Mouse (Mus musculus) spleen, embryonic (tissue): Measurements from ENCODE around the gene Aim2.
"Not testable (repeated sequence)": the region's sequence is repeated elsewhere in the genome, so short reads cannot be mapped to it uniquely, and the experiment has no call there.

ENCODE experiments used
- CTCF ChIA-PET: fragments of 350-600 bp; sonication (Branson Sonifier 250); formaldehyde crosslinking; loops from one replicate; lab custom pipeline; 2022; lab: Charles Lee

The Aim2 gene

DNA sequence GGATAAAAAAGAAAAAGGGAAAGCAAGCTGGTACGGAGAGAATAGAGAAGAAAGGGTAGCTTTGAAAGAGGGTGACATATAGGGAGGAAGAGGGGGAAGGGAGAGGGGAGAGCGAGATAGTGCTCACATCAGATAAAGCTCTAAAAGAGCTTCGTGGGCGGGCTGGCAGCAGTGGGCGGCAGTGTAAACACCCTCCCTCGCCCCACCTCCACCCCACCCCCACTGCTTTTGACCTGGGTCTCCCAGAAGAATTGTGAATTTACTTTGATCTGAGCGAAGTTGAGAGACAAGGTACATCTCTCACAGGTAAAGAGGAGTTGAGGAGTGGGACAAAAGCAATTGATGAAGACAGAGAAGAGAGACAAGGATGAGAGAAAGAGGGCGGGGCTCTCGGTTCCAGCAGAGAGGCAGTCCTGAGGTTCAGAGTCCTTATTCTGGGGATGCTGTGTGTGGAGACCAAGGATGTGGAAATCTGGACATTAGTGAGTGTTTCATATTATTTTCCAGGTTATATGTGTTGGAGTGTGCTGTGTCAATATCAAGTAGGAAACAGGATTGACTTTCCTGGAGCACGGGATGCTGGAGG, at the start of gene Aim2:
Gene Aim2 (plus strand): TSS at position 508 of the 586 bp plus-strand sequence.
- CTCF ChIA-PET = no interaction called here

DNA sequence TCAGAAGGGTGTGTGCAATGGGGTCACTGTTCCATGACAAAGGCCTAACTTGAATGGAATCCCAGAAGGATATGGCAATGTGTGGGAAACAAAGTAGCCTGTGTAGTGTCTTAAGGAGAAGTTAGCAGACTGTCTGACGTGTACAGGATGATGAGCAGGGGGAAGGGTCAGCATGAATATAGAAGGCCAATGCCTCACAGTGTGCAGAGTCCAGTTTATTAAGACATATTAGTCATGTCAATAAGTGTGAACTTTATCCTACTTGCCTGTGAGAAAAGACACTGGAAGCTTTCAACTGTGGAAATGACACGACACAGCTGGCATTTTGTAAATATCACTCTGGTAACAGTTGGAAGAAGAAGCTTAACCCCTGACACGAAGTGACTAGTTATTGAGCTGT, 47.9 kb upstream of the Aim2 start:
- CTCF ChIA-PET = not testable (repeated sequence)

GRCm38 (mm10) chr1:173313535-173314050, 37.1 kb upstream of the Aim2 start:
- CTCF ChIA-PET = not testable (repeated sequence)

DNA sequence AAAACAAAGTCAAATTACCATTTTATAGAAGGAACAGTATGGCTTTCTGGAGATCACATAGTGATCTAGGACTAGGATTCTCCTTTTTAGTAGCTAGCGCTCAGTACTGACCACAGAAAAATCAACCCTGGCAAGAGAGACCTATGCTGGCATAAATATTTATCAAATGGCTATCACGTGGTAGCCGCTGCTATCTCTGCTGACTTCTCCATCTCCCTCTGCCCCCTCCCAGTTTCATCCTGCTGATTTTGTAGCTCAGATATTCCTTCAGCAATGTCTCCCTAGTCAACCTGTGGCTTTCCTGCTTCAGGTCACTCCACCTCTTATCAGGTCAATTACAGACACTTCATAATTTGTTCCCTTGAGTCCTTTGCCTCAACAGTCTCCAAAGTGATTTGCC, 35.0 kb upstream of the Aim2 start:
- CTCF ChIA-PET = no interaction called here

- CTCF ChIA-PET = no interaction called here
Observed at GRCm38 (mm10) chr1:173317925-173318477, 32.7 kb upstream of the Aim2 start.

- CTCF ChIA-PET = interaction anchor here (0.7 kb wide), 1 partner anchor 13 kb away, joined by 8 read pairs; no protein-coding TSS in a partner anchor
Observed at GRCm38 (mm10) chr1:173321593-173322248, 29.0 kb upstream of the Aim2 start.

GRCm38 (mm10) chr1:173322249-173322627, 28.4 kb upstream of the Aim2 start:
- CTCF ChIA-PET = no interaction called here

DNA sequence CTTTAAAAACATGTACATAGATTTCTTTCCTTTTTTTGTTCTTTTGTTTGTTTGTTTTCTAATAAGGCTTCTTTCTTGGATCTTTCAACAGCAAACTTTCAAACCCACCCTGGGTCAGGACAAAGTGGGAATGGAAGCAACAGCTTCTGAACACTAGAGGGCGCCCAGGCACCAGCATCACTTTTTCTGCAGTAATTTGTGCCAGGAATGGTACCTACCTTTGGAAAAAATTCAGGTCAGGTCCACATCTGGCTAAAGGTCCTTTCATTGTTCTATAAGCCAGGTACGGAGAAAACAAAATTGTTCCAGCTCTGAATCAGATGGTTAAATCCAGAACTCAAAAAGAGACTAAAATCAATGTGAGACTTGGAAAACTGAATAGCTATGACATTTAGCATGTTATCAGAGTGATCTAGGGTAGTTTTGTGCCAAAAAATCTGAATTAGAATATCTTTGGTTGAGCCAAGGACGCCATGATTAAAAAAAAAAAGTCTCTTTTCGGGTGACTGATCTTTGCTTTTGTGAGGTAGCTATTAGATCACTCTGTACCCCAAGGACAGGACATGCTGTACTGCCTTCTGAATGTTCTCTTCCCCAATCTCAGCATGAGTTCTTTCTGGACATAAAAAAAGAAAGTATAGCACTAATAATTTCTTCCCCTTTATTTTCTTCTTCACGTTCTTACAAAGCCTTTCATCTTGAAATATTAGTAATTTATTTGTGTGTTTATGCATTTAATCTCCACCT, 26.7 kb upstream of the Aim2 start:
- CTCF ChIA-PET = no interaction called here

GRCm38 (mm10) chr1:173324961-173325360, 25.7 kb upstream of the Aim2 start:
- CTCF ChIA-PET = no interaction called here

GRCm38 (mm10) chr1:173325395-173325794, 25.3 kb upstream of the Aim2 start:
- CTCF ChIA-PET = no interaction called here

- CTCF ChIA-PET = no interaction called here
Observed at GRCm38 (mm10) chr1:173326552-173326951, 24.1 kb upstream of the Aim2 start.

GRCm38 (mm10) chr1:173328446-173328845, 22.2 kb upstream of the Aim2 start:
- CTCF ChIA-PET = no interaction called here

GRCm38 (mm10) chr1:173329185-173329584, 21.5 kb upstream of the Aim2 start:
- CTCF ChIA-PET = no interaction called here

DNA sequence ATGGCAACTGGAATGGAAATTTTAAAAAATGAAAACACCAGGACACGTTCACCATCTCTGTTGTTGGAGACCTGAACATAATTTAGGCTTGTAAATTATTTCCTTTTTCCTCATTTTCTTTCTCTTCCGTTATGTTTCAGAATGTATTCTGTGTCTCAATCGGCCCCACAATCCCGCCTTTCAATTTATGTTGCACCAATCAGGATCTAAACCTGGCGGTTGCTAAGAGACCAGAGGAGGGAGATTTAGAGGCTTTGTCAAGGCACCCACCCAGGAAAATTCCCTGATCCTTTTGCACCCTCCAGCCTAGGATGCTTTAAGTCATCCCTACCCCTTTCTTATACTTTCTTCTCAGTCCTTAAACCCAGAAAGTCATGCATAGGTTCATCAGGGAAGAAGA, 20.9 kb upstream of the Aim2 start:
- CTCF ChIA-PET = no interaction called here

DNA sequence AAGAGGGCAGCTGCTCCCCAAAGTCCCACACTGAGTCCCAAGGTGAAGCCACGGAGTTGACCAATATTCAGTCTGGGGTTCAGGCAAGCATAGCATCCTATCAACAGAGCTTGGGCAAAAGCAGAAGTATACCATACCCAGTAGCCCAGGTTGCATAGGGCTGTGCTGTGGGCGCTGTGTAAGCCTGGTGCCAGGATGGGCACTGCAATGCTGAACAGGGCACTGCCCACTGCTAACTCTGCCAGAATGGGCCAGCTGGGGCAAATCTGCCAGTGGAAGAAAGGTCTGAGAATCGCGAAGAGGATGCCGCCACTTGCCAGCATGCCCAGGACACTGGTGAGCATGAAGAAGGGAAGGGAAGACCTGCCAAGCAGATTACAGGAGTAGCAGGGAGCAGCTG, 18.3 kb upstream of the Aim2 start:
- CTCF ChIA-PET = no interaction called here

DNA sequence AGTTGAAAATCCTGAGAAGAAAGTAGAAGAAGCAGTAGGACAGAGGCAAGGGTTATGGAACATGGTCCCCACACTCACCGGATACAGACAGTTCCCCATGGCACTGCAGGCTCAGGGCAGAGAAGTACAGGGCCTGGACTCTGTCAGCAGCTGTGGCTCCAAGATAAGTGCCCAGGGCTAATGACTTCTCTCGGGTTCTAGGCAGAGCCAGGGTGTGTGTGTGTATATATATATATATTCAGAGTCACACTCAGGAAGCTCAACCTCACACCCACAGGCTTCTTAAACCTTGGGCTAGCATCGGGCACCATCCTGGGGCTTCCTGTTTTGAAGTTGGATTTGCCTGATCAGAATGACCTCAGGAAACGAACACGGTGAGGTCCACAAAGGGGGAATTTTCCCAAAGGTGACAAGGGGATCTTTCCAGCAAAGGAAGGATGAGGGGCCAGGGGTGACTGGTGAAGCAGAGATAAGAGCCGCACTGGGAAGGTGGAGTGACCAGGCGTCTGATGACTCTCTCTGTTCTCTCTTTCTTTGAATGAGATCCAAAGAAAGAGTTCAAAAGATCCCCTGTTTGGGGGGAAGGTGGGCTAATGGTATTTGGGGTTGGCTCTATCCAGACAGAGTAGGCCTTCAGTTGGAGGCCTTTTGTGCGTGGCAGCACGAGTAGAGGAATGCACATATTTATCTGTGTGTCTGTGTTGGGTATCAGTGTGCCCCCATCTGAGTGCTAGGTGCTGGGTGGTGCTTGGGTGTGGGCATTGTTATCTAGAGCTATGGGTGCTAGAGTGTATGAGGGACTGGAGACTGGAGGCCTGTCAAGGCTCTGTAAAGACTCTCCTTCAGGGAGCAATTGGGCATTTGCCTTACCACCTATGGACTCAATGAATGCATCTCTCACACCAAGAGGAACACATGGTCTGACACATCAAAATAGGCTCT, 17.1 kb upstream of the Aim2 start, which contains the start of gene Ackr1:
Gene Ackr1 (minus strand): TSS at position 439 of the 942 bp plus-strand sequence.
- CTCF ChIA-PET = interaction anchor here (1.2 kb wide), 1 partner anchor 19 kb away, joined by 3 read pairs; no protein-coding TSS in a partner anchor

DNA sequence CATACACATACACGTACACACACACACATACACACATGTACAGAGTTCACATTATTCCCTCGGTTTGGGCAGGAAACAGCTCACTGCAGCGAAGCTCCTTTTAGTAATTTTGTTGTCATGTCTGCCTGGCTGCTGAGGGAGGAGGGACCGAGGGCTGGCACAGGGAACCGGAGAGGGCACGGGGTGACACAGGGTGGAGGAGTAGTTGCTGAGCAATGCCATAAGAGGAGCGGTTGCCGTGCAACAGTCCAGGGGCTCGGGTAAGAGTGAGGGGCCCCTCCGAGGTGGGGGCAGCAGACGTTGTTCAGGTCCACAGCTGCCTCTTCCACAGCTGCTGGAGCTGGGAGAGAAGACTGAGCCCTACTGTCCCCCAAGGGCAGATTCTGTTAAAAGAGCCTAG, 14.8 kb upstream of the Aim2 start:
- CTCF ChIA-PET = no interaction called here

- CTCF ChIA-PET = no interaction called here
Observed at GRCm38 (mm10) chr1:173337008-173337407, 13.7 kb upstream of the Aim2 start.

DNA sequence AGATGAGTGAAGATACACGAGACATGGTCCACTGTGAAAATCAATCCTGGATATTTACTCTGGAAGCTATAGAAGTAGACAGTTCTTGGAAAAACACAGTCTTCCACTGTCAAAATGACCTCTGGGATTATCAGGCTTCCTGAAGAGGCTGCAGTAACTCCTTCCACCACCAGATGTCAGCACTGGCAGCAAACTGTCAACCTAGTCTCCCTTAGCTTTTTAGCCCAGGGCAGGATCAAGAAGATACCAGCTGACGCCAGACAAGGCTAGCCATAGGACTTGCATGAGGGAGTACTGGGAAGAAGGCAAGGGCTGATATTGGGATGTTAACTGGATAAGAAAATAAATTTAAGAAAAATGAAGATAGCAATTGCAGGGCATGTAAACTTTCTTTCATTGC, 11.1 kb upstream of the Aim2 start:
- CTCF ChIA-PET = interaction anchor here (0.6 to 1.8 kb wide), 2 partner anchors 59 to 898 kb away, joined by 3 to 10 read pairs; no protein-coding TSS in a partner anchor

- CTCF ChIA-PET = no interaction called here
Observed at GRCm38 (mm10) chr1:173342425-173342824, 8.3 kb upstream of the Aim2 start.

DNA sequence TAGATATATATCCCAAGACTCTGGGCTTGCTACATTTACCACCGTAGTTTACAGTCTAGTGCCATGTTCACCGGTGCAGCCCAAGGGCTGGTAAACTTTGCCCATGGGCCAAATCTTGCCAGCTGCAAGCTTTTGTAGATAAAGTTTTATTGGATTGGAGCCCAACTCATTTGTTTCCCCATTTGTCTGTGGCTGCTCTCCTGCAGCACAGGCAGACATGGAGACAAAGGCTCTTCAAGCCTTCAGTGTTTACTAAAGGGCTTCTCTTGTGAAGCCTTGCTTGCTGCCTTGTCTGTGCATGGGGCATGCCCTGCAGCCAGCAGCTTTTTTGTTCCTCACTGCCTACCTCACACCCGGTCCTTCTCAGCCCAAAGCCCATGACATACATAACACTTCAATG, 6.7 kb upstream of the Aim2 start:
- CTCF ChIA-PET = no interaction called here
